Mouse (Mus musculus) adrenal gland, postnatal 10 days (tissue): ENCODE data around the gene Ccdc18. TPM values are rescaled to one million over a fixed set of nuclear protein-coding genes. Genes with fewer than 3 reads are reported as not detected.
A peak's percentile ranks its signal among the peaks of the same experiment; 100 is the strongest.
"Not testable (repeated sequence)": the region's sequence is repeated elsewhere in the genome, so short reads cannot be mapped to it uniquely, and the experiment has no call there.

ENCODE experiments used
- DNase-seq: peaks from one replicate; pipeline ENCODE4 v3.0.0; 2021; ENCODE audit warnings: mixed read lengths
- total RNA-seq, 2 experiments: library from RNA; stranded (reverse); gene quantifications; 2 replicates each; pipeline ENCODE4 v1.2.3; 2021

The Ccdc18 gene
- total RNA-seq, 2 experiments from 2014 or later = 2.3 to 4.9 TPM

DNA sequence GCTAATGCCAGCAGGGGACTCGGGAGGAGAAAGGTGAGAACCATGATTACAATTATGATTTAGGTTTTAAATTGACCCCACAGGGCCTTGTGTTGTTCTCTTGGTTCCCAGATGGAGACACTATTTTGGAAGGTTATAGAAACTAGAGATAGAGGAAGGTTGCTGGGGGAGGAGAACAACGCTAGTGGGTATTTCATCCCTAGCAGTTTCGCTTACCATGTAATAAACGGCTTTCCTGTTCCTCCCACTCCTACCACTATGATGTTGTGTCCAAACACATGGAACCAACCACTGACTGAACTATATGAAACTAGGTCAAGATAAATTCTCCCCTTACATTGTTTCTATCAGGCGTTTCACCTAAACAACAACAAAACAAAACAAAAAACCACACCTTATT lies 122.6 kb downstream of the Ccdc18 start:
- no peak for DNase-seq

DNA sequence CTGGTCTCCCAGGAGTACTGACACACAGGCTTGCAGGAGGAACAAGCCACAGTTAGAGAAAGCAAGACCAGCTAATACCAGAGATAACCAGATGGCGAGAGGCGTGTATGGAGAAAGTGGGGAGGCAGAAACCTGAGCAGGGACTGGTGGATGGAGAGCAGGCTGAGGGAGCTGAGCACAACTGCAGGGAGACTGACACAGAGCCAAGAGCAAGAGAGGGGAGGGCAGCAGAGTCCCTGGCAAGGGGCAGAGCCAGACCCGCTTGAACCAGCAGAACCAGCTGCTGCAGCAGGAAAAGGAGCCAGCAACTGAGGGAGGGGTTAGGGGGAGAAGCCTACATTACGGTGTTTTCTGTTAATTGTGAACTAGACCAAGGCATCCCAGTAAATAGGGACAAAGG lies 130.0 kb downstream of the Ccdc18 start:
- no peak for DNase-seq

DNA sequence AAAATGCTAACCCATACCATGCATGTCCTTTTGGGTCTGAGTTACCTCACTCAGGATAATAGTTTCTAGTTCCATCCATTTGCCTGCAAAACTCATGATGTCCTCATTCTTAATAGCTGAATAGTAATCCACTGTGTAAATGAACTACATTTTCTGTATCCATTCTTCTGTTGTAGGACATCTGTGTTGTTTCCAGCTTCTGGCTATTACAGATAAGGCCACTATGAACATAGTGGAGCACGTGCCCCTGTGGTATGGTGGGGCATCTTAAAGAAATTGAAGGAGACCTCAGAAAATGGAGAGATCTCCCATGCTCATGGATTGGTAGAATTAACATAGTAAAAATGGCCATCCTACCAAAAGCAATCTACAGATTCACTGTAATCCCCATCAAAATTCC lies 131.1 kb downstream of the Ccdc18 start:
- not testable (repeated sequence) for DNase-seq

DNA sequence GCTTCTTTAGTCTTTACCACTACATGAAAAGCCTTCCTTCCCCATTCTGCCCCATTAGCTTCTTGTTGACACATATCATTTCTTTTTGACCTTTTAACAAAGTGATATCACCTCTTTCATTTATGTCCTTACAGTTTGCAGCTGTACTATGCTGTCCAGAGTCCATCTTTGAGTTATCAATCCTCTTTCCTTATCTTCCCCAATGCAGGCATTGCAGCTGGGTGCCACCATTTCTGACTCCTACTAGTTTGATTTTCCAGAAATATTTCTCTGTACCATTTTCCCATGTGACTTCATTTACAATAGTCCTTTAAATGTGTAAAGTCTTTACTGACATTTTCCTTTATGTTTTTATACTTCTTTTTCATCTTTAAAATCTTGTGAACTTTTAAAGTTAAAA lies 134.3 kb downstream of the Ccdc18 start:
- no peak for DNase-seq

DNA sequence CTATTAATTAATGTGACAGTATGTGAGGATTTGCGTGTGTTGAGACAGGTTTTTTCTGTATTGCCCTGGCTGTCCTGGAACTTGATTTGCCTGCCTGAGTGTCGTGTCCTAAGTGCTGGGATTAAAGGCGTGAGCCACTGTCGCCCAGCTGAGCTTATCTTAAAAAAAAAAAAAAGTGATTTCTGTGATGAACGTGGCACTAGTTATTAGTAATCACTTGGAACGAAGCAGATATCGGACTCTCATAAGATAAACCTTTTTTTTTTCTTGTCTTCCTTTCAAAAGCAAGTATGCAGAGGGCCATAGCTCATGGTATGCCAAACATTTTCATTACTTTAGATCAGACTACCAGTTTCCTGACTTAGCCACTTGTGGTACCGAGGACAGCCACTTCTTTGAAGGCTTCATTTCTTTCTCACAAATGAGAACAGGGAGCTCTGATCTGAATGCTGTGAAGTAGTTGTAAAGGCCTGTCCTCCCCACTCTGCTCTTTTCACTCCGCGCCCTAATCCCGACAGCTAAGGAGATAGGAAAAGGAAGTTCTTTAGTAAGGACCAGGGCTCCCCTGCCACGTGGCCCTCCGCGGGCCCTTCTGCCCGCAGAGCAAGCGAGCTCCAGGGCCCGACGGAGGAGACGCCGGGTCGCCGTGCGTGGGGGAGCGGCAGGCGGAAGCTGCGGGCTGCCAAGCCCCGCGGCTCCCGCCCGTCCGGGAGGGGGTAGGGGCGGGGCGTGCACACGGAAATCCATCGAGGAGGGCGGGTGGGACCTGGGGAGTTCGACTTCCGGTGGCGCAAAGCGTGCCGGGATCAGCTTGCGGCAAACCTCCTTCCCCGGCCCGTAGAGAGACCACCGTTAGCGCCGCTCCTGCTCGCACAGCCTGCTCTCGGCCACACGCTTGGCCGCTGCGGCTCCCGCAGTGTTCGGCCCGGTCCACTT lies 135.7 kb downstream of the Ccdc18 start, which contains the start of gene Dr1:
Gene Dr1, plus strand, starts transcription at position 771 of the 936 bp plus-strand sequence.
- DNase-seq = peak; percentile 93

DNA sequence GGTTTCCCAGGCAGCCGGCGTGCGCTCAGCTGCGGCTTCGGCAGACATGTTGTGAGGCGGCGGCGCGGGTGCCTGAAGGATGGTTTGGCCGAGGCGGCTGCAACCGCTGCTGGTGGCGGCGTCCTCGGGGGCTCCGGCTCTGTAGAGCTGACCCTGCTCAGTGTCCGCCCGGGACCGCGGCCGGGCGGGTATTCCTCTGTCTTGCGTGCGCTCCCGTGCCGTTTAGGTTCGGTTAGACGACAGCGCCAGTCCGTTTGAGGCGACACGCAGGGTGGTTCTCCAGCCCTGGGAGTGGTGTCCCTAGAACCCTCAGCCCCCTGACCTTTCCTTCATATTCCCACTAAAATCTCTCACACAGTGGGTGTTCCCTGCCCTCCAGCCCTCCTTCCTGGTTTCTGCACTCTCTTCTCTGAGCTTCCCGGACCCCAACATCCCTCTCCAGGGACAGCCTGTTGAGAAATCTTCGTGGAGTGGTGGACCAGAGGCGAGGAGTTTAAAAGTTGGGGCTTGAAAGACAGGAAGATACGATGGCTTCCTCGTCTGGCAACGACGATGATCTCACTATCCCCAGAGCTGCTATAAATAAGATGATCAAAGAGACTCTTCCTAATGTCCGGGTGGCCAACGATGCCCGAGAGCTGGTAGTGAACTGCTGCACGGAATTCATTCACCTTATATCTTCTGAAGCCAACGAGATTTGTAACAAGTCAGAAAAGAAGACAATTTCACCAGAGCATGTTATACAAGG lies 136.6 kb downstream of the Ccdc18 start:
- no peak for DNase-seq

DNA sequence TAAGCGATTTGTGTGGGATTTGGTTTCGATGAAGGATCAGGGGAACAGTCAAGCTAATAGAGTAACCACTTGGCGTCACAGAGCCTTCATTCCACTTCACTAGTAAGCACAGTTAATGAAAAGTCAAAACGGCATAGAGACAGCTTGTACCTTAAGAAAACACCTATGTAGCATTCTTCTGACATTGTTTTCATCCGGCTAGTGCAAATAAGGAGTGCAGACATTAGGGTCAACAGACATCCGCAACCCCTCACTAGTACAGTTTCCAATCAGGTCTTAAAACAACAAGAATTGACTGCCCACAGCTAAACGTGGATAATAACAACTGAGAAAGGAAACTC lies 137.1 kb downstream of the Ccdc18 start:
- no peak for DNase-seq

DNA sequence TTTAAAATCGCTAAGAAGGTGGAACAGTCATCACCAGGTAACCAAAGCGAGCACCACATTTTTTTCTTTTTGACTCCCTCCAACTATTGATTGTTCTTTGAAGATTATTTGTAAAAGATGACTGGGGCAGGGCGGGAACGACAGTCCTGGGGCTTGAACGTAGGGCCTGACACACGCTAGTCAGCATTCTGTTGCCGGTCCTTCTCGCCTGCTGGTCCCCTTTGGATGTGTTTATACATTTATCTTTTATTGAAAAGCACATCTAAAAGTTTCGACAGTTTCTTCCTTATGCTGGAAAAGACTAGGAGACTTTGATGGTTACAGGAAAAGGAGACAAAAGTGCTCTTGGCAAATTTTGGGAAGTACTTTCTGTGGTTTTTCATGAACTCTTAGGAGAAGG lies 137.7 kb downstream of the Ccdc18 start:
- no peak for DNase-seq

DNA sequence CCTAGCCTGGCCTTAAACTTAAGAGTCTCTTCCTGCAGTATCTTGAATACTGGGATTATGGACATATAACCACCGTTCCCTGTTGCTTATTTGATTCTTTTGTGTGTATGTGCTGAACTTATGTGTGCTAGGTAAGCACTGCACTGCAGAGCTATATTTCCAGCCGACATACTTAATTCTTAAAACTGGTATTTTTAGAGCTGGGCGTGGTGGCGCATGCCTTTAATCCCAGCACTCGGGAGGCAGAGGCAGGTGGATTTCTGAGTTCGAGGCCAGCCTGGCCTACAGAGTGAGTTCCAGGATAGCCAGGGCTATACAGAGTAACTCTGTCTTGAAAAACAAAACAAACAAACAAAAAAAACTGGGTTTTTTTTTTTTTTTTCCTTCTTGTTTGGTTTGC lies 138.7 kb downstream of the Ccdc18 start:
- DNase-seq = not testable (repeated sequence)

Other genes starting within 250 kb of the Ccdc18 start
- gene Rpl5, start 232.4 kb upstream of the Ccdc18 start, total RNA-seq = 10 to 100 TPM; 69.0 to 79.1 TPM
- gene Fam69a, start 145.8 kb upstream of the Ccdc18 start, total RNA-seq = 10 to 100 TPM; 18.0 to 18.5 TPM
- 10 to 100 TPM; 22.2 to 32.3 TPM for gene Mtf2, start 67.2 kb upstream of the Ccdc18 start, total RNA-seq
- 100 to 1,000 TPM in 1 of 2 experiments, 10 to 100 TPM in 1; 88.3 to 112 TPM for gene Tmed5, start 255 bp upstream of the Ccdc18 start, total RNA-seq
- 10 to 100 TPM; 30.4 to 30.7 TPM for gene Dr1, start 136.0 kb downstream of the Ccdc18 start, total RNA-seq
- 1 to 10 TPM; 7.8 to 9.5 TPM for gene Pigg, start 179.7 kb downstream of the Ccdc18 start, total RNA-seq
- gene Gm42517, start 235.0 kb downstream of the Ccdc18 start, total RNA-seq = under 1 TPM; 0.45 to 0.82 TPM